Mouse (Mus musculus) heart, embryonic 15.5 days (tissue): Measurements from ENCODE around the gene Tmigd1. TPM values are rescaled to one million over a fixed set of nuclear protein-coding genes. Genes with fewer than 3 reads are reported as not detected.

Experiments used
- ATAC-seq: fragments of 200-750 bp; cut with Nextera tagmentation; replicated peaks from 2 replicates; pipeline ENCODE4 v1.8.0; 2017; ENCODE audit warnings: low read depth, moderate TSS enrichment; ENCODE audit not compliant: insufficient number of reproducible peaks, insufficient read depth, low FRiP score
- H3K27ac ChIP-seq: fragments of 300-500 bp; sonication (generic); 2 replicates; pipeline ENCODE4 v1.5.1; 2015; ENCODE audit warnings: mild to moderate bottlenecking, inconsistent platforms
- H3K27me3 ChIP-seq: fragments of 300-500 bp; sonication (generic); 2 replicates; pipeline ENCODE4 v1.6.1; 2015; ENCODE audit warnings: inconsistent platforms
- H3K36me3 ChIP-seq: fragments of 300-500 bp; sonication (generic); 2 replicates; pipeline ENCODE4 v1.6.1; 2015; ENCODE audit warnings: mild to moderate bottlenecking, inconsistent platforms
- H3K4me1 ChIP-seq: fragments of 300-500 bp; sonication (generic); replicated peaks from 2 replicates; pipeline ENCODE4 v1.6.1; 2015; ENCODE audit warnings: inconsistent platforms
- H3K4me2 ChIP-seq: fragments of 300-500 bp; sonication (generic); 2 replicates; pipeline ENCODE4 v1.6.1; 2015; ENCODE audit warnings: inconsistent platforms, mild to moderate bottlenecking, moderate library complexity
- H3K4me3 ChIP-seq: fragments of 300-500 bp; sonication (generic); 2 replicates; pipeline ENCODE4 v1.5.1; 2015; ENCODE audit warnings: mild to moderate bottlenecking, inconsistent platforms
- H3K9ac ChIP-seq: fragments of 300-500 bp; sonication (generic); 2 replicates; pipeline ENCODE4 v1.6.1; 2015; ENCODE audit warnings: mild to moderate bottlenecking, inconsistent platforms
- H3K9me3 ChIP-seq: fragments of 300-500 bp; sonication (generic); replicated peaks from 2 replicates; pipeline ENCODE4 v1.6.1; 2016; ENCODE audit warnings: inconsistent platforms
- WGBS: fragments of 180-500 bp; shearing (Covaris S2); methylation state at CpG from one replicate; pipeline ENCODE4 v1.1.7; 2015; ENCODE audit warnings: mixed read lengths; 5-methylcytosine and 5-hydroxymethylcytosine counted together
- polyA plus RNA-seq: library from polyadenylated mRNA; unstranded; fragments of >200 nt; fragmentation: Nextera tagmentation; extraction: Ambion mirVana; gene quantifications from 2 replicates; pipeline ENCODE4 v1.2.1, GENCODE M21; 2015

Gene Tmigd1
- 0.13 TPM in 1 of 2 replicates, not detected in the other for polyA plus RNA-seq

DNA sequence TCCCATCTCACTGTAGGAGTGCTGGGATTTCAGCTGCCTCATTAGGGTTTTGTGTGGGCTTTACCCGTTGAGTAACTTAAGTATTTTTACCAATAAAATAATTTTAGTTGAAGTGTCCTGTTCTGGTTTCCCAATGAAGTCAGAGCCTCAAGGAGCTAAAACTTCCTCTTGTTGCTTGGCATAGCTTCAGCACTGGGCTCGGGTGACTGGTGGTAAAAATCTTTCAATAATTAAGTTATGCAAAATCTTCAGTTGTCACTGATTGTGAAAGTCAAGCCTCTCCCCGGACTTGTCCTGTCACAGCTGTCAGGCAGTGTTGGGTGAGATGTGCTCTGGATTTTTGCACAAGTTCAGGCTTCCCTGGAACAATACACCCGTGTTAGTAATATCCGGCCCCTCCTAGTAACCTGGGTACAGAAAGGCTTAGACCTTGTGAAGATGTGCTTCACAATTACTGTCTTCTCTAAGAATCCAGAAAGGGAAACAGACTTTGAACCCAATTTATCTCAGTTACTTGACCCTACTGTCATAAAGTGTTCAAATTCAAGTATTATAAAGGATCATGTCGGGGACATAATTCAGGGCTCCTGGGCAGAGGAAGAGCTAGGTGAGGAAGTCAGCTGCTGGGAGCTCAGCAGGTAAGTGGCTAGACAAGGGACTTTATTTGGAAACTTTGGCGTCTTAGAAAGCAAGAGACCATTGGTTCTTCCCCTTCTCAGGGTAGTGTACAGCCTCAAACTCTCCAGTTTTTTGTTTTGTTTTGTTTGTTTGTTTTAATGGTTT lies at the start of gene Tmigd1:
Tmigd1 (plus strand) TSS at position 581 of the 783 bp plus-strand sequence.
- no peaks in the 10 kb centered on the region for H3K9me3 ChIP-seq
- H3K36me3 ChIP-seq, result no peaks in the 10 kb centered on the region
- WGBS, result 64% methylated on average over 7 of the region's 7 CpGs
- no peaks in the 10 kb centered on the region for H3K27me3 ChIP-seq
- H3K4me2 ChIP-seq, result no peak within 1 kb of the TSS
- H3K27ac ChIP-seq, result no peak within 1 kb of the TSS
- no peak within 1 kb of the TSS for H3K9ac ChIP-seq
- ATAC-seq, result no peak
- no peak within 1 kb of the TSS for H3K4me3 ChIP-seq
- H3K4me1 ChIP-seq, result peaks cover 5% of the 10 kb centered on the region; the same call in 1 of the 2 replicates

DNA sequence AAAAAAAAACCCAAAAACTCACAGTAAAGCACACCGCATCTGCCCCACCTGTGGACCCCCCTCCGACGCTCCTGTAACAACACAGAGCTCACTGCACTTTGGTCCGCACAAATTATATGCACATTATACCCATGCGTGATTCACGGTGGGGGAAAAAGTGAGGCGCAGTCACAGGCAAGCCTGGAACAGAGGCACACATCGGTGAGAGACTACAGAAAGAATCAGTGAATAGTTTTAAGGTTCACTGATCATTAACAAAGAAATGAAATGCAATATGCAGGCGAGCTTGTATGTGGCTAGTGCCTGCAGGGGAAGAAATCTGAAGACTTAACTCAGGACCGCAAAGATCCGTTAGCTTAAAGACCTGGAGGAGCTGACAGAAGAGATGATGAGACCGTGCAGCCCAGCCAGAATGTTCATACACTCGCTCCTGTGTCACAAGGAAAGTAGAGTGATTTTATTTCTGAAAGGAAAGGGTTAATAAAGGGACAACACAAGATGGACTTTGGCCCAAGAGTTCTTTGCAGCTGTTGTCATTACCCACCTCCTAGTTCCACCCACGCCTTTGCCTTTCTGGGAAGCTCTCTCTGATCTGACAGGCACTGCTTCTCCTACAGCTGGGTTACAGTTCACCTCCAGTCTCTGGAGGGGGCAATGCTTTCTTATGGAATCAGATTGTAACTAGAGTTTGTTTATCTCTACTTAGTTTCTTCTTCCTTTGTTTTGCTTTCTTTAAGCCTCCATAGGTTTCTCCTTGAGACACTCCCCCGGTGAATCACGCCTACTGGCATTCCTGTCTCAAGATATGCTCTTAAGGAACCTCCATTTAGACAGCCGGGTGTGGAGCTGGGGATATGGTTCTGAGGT lies 47.3 kb upstream of the Tmigd1 start:
- ATAC-seq, result no peak
- Histone ChIP-seq H3K4me3 (no peak overlapping the region), H3K36me3 (no peaks in the 10 kb centered on the region), H3K9me3 (no peaks in the 10 kb centered on the region), H3K4me1 (peaks cover 18% of the 10 kb centered on the region), H3K9ac (no peak overlapping the region), H3K27me3 (no peaks in the 10 kb centered on the region), H3K27ac (no peak overlapping the region), H3K4me2 (no peak overlapping the region)
- 64% methylated on average over 17 of the region's 17 CpGs for WGBS

DNA sequence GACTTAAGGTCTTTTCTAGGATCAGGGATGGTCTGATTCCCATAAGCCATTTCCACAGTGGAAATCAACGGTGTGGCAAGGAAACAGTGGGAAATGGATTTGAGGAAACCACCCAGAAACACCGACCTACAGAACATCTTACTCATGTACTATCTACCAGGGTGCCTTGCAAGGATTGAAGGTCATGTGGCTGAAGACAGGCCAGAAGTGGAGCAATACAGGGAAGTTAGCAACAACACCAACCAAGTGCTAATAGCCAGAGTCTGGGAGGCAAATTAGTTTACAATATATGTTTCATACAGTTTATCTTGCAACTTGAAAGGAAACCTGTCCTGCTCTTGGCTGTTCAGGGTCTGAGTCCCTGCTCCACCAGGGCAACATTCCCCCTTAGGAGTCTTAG lies 45.4 kb upstream of the Tmigd1 start:
- peaks cover 27% of the 10 kb centered on the region for H3K4me1 ChIP-seq
- H3K27ac ChIP-seq, result peak overlapping the region; percentile 68
- no peaks in the 10 kb centered on the region for H3K9me3 ChIP-seq
- no peak overlapping the region for H3K4me2 ChIP-seq
- H3K27me3 ChIP-seq, result no peaks in the 10 kb centered on the region
- no peaks in the 10 kb centered on the region for H3K36me3 ChIP-seq
- H3K4me3 ChIP-seq, result no peak overlapping the region
- no peak overlapping the region for H3K9ac ChIP-seq
- ATAC-seq, result no peak
- 86% methylated on average over 2 of the region's 2 CpGs for WGBS

DNA sequence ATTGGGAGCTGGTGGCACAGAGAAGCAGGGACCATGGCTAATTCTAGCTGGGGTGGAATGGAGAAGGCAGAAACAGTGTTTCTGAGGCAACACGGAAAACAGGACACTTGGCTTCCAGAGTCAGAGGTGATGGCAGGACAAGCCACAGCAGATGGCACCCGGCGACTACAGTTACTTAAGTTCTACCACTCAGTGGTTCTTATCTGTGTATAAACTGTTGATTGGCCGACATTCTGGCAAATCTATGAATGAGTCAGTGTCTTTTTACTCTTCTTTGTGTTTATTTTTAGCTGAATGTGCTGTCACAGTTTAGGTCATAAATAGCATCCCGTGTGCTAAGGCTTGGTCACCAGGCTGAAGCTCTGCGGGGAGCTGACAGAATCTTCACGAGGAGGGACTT lies 44.8 kb upstream of the Tmigd1 start:
- Histone ChIP-seq H3K9me3 (no peaks in the 10 kb centered on the region), H3K4me3 (no peak overlapping the region), H3K9ac (no peak overlapping the region), H3K4me2 (no peak overlapping the region), H3K27me3 (no peaks in the 10 kb centered on the region), H3K4me1 (peaks cover 27% of the 10 kb centered on the region), H3K27ac (peak overlapping the region; percentile 68), H3K36me3 (no peaks in the 10 kb centered on the region)
- no peak for ATAC-seq
- 35% methylated on average over 7 of the region's 7 CpGs for WGBS

DNA sequence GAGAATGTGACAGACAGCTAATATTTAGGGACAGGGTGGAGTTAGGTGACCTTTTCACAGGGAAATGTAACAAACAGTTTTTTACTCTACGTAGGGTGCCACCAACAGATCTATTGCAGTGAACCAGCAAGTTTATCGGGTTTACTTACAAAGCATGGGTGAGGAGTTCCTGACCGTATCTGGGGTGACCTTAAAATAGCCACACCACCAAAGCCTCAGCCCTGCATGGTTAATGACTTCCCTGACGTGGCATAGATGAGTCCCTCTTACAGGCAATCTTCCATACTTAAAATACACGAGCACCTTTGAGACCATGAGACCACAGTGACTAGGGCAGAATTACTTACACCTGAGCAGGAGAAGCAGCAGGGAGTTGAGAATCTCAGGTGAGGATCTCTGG lies 43.2 kb upstream of the Tmigd1 start:
- Histone ChIP-seq H3K27ac (peak overlapping the region; percentile 71), H3K27me3 (no peaks in the 10 kb centered on the region), H3K4me3 (no peak overlapping the region), H3K4me2 (peak overlapping the region; percentile 33; the same call in 1 of the 2 replicates), H3K36me3 (no peaks in the 10 kb centered on the region), H3K9ac (no peak overlapping the region), H3K4me1 (peaks cover 27% of the 10 kb centered on the region), H3K9me3 (no peaks in the 10 kb centered on the region)
- 30% methylated on average over 5 of the region's 5 CpGs for WGBS
- ATAC-seq, result 0 out of 2 replicates have a peak, but pooled peaks have one; percentile 50

DNA sequence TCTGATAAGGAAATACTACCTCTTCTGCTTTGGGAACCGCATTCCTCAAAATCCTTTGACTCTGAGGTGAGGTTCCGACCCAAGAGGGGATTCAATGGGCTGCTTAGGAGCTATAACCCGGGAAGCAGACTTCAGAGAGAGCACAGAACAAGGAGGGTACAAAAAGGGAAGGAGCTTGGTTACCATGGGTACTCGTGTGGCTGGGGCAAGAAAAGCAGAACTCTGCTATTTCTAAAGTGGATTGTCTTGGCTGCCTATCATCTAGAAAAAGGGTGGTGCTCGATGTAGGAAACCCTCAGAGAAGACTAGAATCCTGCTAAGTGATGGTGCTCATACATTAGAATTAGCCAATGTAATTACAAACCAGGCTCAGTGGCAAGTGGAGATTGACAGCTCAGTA lies 42.7 kb upstream of the Tmigd1 start:
- no peak overlapping the region for H3K4me3 ChIP-seq
- peaks cover 27% of the 10 kb centered on the region for H3K4me1 ChIP-seq
- WGBS, result 47% methylated on average over 5 of the region's 5 CpGs
- H3K36me3 ChIP-seq, result no peaks in the 10 kb centered on the region
- H3K27ac ChIP-seq, result peak overlapping the region; percentile 71
- no peak overlapping the region for H3K9ac ChIP-seq
- ATAC-seq, result no peak
- H3K27me3 ChIP-seq, result no peaks in the 10 kb centered on the region
- no peaks in the 10 kb centered on the region for H3K9me3 ChIP-seq
- peak overlapping the region; percentile 33; the same call in 1 of the 2 replicates for H3K4me2 ChIP-seq

DNA sequence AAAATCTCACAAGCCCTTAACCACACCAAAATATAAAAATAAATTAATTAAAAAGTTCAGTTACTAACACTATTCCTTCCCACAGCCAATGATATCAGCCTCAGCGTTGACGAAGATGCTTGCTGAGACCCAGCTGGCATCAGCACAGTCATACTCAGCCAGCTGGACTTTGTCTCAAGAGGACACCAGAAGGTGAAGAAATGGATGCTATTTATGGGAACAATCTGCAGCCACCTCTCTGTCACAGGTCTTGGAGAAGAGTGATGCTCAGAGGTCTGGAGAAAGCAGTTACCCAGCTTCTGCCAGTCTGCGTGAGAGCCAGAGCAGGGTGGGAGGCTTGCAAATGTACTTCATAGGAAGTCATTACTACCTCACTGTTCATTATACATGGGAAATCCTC lies 40.8 kb upstream of the Tmigd1 start:
- Histone ChIP-seq H3K9me3 (no peaks in the 10 kb centered on the region), H3K9ac (no peak overlapping the region), H3K27ac (peak overlapping the region; percentile 41)

DNA sequence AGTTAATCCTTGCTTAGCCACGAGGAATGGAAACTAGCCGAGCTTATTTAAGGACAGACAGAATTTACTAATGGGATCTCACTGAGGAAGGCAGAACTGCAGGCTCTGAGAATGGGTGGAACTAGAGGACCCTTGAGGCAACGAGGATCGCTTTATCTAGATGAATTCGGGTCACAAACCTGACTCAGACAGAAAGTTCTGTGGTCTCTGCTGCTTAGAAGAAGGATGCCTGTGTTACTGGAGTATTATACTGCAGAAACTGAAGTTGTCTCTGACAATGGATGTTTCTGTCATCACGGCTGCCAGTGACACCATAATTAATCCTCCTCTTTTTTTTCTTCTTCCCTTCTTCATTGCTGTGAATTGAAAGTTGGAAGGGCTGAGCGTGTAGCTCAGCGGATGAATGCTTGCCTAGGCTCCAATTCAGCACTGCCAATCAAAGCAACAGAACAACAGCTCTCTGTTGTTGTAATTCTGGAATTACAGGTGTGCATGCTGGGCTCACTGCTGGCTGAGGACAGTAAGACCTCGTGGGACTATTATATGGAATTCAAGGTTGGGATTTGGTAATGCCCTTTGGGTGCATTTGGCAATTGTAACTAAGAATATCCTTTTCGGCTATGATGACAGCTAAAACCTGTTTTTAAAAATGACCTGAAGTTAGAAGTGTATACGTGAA lies 29.3 kb upstream of the Tmigd1 start:
- Histone ChIP-seq H3K9ac (no peak overlapping the region), H3K4me3 (no peak overlapping the region), H3K9me3 (no peaks in the 10 kb centered on the region), H3K4me2 (no peak overlapping the region), H3K36me3 (no peaks in the 10 kb centered on the region), H3K27me3 (no peaks in the 10 kb centered on the region), H3K4me1 (peaks cover 5% of the 10 kb centered on the region; the same call in 1 of the 2 replicates), H3K27ac (no peak overlapping the region)
- ATAC-seq, result no peak
- 65% methylated on average over 11 of the region's 11 CpGs for WGBS

More for the DNA sequence above, 40.8 kb upstream of the Tmigd1 start:
- Histone ChIP-seq H3K36me3 (no peaks in the 10 kb centered on the region), H3K4me3 (no peak overlapping the region), H3K4me1 (peaks cover 17% of the 10 kb centered on the region), H3K4me2 (no peak overlapping the region), H3K27me3 (no peaks in the 10 kb centered on the region)
- ATAC-seq, result peak; percentile 53; the same call in 1 of the 2 replicates
- WGBS, result 45% methylated on average over 3 of the region's 3 CpGs

DNA sequence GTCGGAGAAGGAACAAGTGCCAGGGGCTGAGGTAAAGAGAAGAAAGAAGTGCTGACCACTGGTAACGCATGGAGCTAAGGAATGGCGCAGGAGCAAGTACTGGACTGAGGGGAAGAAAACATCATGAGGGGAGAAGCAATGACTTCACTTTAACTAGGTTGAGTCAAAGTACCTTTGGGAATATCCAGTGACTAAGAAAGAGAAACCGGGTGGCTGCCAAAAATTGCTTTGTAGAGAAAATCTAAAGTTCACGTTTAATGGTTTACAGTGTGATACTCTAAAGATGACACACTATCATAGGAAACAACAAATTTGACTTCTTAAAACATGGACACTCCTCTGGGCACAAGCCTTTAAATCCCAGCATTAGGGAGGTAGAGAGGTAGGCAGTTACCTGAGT lies 28.1 kb upstream of the Tmigd1 start:
- Histone ChIP-seq H3K27me3 (no peaks in the 10 kb centered on the region), H3K4me1 (peaks cover 5% of the 10 kb centered on the region; the same call in 1 of the 2 replicates)

DNA sequence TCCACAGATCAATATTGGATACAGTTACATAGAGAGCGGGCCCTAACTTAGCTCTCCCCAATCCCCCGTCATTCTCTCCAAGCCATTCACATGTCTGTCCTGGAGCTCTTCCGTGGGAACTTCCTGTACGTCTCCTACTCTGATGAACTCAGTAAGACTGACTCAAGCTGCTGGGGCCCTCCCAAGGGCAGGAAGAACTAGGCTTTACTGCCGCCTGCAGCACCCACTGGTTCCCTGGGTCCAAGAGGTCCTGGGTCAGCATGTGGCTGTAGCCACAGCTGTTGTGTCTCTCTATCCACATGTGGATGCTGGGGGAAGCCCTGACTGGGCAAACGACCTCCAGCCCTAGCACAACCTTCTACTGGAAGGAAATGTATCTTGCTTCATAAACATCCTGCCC lies 27.2 kb upstream of the Tmigd1 start:
- Histone ChIP-seq H3K4me3 (no peak overlapping the region), H3K27ac (no peak overlapping the region), H3K4me1 (peaks cover 5% of the 10 kb centered on the region; the same call in 1 of the 2 replicates), H3K9me3 (no peaks in the 10 kb centered on the region), H3K4me2 (no peak overlapping the region), H3K27me3 (no peaks in the 10 kb centered on the region), H3K9ac (no peak overlapping the region), H3K36me3 (no peaks in the 10 kb centered on the region)
- no peak for ATAC-seq
- 57% methylated on average over 6 of the region's 6 CpGs for WGBS

More for the DNA sequence above, 28.1 kb upstream of the Tmigd1 start:
- no peak overlapping the region for H3K27ac ChIP-seq
- no peak for ATAC-seq
- H3K4me2 ChIP-seq, result no peak overlapping the region
- H3K36me3 ChIP-seq, result no peaks in the 10 kb centered on the region
- H3K9me3 ChIP-seq, result no peaks in the 10 kb centered on the region
- 85% methylated on average over 5 of the region's 5 CpGs for WGBS
- no peak overlapping the region for H3K4me3 ChIP-seq
- H3K9ac ChIP-seq, result no peak overlapping the region

DNA sequence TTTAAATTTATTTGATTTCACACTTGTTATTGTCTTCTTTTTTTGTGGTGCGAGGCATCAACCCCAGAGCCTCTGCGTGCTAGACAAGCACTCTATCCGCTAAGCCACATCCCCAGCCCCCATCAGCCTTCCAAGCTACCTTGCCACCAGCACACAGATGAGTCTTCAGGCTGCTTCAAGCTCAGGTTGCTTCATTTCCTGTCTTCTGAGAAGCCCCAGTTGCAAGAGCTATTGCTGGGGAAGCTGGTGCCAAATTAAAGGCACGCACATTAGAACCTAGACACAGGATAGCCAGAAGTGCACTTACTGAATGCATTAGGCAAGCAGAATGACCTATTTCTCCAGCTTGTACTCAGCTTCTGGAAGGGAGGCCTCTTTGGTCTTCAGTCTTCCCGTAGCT lies 22.1 kb upstream of the Tmigd1 start:
- no peak for ATAC-seq
- no peak overlapping the region for H3K4me2 ChIP-seq
- 79% methylated on average over 5 of the region's 5 CpGs for WGBS
- H3K9me3 ChIP-seq, result no peaks in the 10 kb centered on the region
- no peak overlapping the region for H3K4me3 ChIP-seq
- no peak overlapping the region for H3K27ac ChIP-seq
- H3K9ac ChIP-seq, result no peak overlapping the region
- H3K4me1 ChIP-seq, result peaks cover 4% of the 10 kb centered on the region; the same call in 1 of the 2 replicates
- H3K27me3 ChIP-seq, result no peaks in the 10 kb centered on the region
- no peaks in the 10 kb centered on the region for H3K36me3 ChIP-seq
